Mouse (Mus musculus) right cerebral cortex, postnatal 14 days (tissue): ENCODE measurements around the gene Lce1i.
"Not testable (repeated sequence)": the region's sequence is repeated elsewhere in the genome, so short reads cannot be mapped to it uniquely, and the experiment has no call there.

ENCODE experiments used
- DNase-seq: peaks from one replicate; pipeline ENCODE4 v3.0.0; 2022

Lce1i gene

GRCm38 (mm10) chr3:92778799-92779198, at the start of gene Lce1i:
TSS of gene Lce1i (minus strand) at chr3:92778899.
- DNase-seq: no peak

- DNase-seq: no peak
Observed at GRCm38 (mm10) chr3:92827108-92827507, 48.4 kb upstream of the Lce1i start, which contains the start of gene Kprp. TSS of gene Kprp (minus strand) at chr3:92827247.

GRCm38 (mm10) chr3:92825808-92826207, 47.1 kb upstream of the Lce1i start:
- no peak for DNase-seq

- DNase-seq: not testable (repeated sequence)
Observed at GRCm38 (mm10) chr3:92816036-92816435, 37.3 kb upstream of the Lce1i start.

GRCm38 (mm10) chr3:92815581-92815980, 36.9 kb upstream of the Lce1i start:
- no peak for DNase-seq

- DNase-seq: no peak
Observed at GRCm38 (mm10) chr3:92807791-92808190, 29.1 kb upstream of the Lce1i start, which contains the start of gene Lce1k. TSS of gene Lce1k (minus strand) at chr3:92807891.

GRCm38 (mm10) chr3:92790414-92790813, 11.7 kb upstream of the Lce1i start, which contains the start of gene Lce1j:
TSS of gene Lce1j (minus strand) at chr3:92790514.
- no peak for DNase-seq

GRCm38 (mm10) chr3:92771573-92771972, 7.1 kb downstream of the Lce1i start:
- no peak for DNase-seq

GRCm38 (mm10) chr3:92764965-92765364, 13.7 kb downstream of the Lce1i start, which contains the start of gene Lce1h:
TSS of gene Lce1h (minus strand) at chr3:92765065.
- DNase-seq: no peak

- DNase-seq: no peak
Observed at GRCm38 (mm10) chr3:92753197-92753596, 25.5 kb downstream of the Lce1i start.

GRCm38 (mm10) chr3:92752238-92752637, 26.5 kb downstream of the Lce1i start, which contains the start of gene Lce1g:
TSS of gene Lce1g (minus strand) at chr3:92752338.
- DNase-seq: no peak

GRCm38 (mm10) chr3:92738996-92739395, 39.7 kb downstream of the Lce1i start, which contains the start of gene Gm38119:
TSS of gene Gm38119 (minus strand) at chr3:92739096.
- no peak for DNase-seq
